Mouse (Mus musculus) effector memory CD4-positive, alpha-beta T cell, adult 7 months (primary cell): ENCODE measurements around the gene Otos. TPM values are rescaled to one million over a fixed set of nuclear protein-coding genes. Genes with fewer than 3 reads are reported as not detected.

ENCODE experiments used
- polyA plus RNA-seq: library from polyadenylated mRNA; unstranded; fragments of 100-300 nt; shearing (Covaris generic); gene quantifications from one replicate; pipeline ENCODE4 v1.2.1, GENCODE M21; 2017

Otos gene
- 0.99 TPM for polyA plus RNA-seq

GRCm38 (mm10) chr1:92648673-92649072, at the start of gene Otos:
Otos (minus strand) TSS chr1:92648841.

GRCm38 (mm10) chr1:92641514-92642272, 6.9 kb downstream of the Otos start, which contains the start of gene Cops9:
Cops9 (minus strand) TSS chr1:92641985.

GRCm38 (mm10) chr1:92617488-92617887, 31.2 kb downstream of the Otos start, which contains the start of gene Olfr12:
Olfr12 (plus strand) TSS chr1:92617788.

GRCm38 (mm10) chr1:92605482-92605881, 43.2 kb downstream of the Otos start, which contains the start of gene Olfr1410:
Olfr1410 (plus strand) TSS chr1:92605782.

Other genes with a start within 250 kb of the Otos start
- gene Ndufa10, start 175.0 kb downstream of the Otos start, polyA plus RNA-seq: 155 TPM
- gene Olfr1416, start 163.7 kb downstream of the Otos start, polyA plus RNA-seq: not detected
- not detected for gene Olfr1415, start 152.7 kb downstream of the Otos start, polyA plus RNA-seq
- gene Olfr1414, start 130.2 kb downstream of the Otos start, polyA plus RNA-seq: not detected
- gene Olfr1413, start 77.5 kb downstream of the Otos start, polyA plus RNA-seq: not detected
- gene Olfr1412, start 63.1 kb downstream of the Otos start, polyA plus RNA-seq: not detected
- not detected for gene Olfr1411, start 54.4 kb downstream of the Otos start, polyA plus RNA-seq
- not detected for gene Olfr1410, start 43.1 kb downstream of the Otos start, polyA plus RNA-seq
- gene Olfr12, start 31.1 kb downstream of the Otos start, polyA plus RNA-seq: 0.50 TPM
- 142 TPM for gene Cops9, start 6.9 kb downstream of the Otos start, polyA plus RNA-seq
- 24.4 TPM for gene Gpc1, start 182.8 kb upstream of the Otos start, polyA plus RNA-seq